Mouse (Mus musculus) lung, postnatal 10 days (tissue): Measurements from ENCODE around the gene Taar3.

Source experiments
- DNase-seq: peaks from one replicate; pipeline ENCODE4 v3.0.0; 2021

Gene Taar3

GRCm38 (mm10) chr10:23949508-23950005, at the start of gene Taar3:
Taar3 (plus strand) TSS chr10:23949558.
- DNase-seq: no peak

DNA sequence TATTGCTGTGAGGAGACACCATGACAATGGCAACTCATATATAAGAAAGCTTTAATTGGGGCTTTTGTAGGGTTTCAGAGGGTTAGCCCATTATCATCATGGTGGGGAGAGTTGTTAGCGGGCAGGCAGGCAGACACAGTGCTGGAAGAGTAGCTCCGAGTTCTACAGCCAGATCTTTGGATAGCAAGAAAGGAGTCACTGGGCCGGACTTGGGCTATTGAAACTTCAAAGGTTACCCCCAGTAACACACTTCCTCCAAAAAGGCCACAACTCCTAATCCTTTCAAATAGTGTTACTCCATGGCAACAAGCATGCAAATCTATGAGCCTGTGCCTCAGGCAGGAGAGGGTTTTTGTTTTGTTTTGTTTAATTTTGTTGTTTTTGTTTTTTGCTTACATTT, 48.2 kb upstream of the Taar3 start:
- DNase-seq: no peak

DNA sequence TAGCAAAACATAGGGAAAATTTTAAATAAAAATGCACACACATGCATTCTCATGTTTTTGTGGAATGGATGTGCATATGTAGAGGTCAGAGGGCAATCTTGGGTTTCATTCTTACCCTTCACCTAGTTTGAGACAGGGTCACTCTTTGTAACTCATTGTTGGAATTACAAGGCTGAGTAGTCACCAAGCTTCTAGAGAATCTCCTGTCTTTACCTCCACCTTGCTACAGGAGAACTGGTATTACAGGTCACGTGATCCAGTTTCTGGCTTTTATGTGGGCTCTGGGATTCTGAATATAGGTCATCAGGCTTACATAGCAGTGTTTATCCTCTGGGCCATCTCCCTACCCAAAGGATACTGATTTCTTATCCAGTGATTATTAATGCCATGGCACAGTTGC, 43.7 kb upstream of the Taar3 start:
- no peak for DNase-seq

- no peak for DNase-seq
These were observed 29.3 kb upstream of the Taar3 start, which contains the start of gene Taar1 for GRCm38 (mm10) chr10:23920056-23920455. Taar1 (plus strand) TSS chr10:23920356.

- no peak for DNase-seq
These were observed 26.9 kb upstream of the Taar3 start for GRCm38 (mm10) chr10:23922468-23922867.

- DNase-seq: no peak
These were observed 25.4 kb upstream of the Taar3 start for GRCm38 (mm10) chr10:23923941-23924340.

DNA sequence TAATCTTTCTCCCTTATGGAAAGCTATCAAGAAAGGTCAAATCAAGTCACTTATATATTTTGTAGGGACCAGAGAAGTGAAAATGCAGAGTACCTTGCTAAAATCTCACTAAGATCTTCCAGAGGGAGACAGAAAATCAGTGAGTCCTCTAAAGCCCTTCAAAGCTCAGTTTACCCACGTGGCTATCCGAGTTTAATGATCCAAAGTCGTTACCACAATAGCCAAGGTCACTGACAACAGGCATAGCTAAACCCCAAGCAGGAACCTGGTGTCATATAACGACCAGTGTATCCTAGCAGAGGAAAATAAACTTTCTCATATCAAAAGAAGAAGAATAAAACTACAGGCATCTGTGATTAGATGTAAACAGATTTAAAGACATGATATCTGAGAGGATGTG, 11.7 kb upstream of the Taar3 start:
- no peak for DNase-seq

- DNase-seq: no peak
These were observed 11.0 kb upstream of the Taar3 start, which contains the start of gene Taar2 for GRCm38 (mm10) chr10:23938312-23938711. Taar2 (plus strand) TSS chr10:23938572.

DNA sequence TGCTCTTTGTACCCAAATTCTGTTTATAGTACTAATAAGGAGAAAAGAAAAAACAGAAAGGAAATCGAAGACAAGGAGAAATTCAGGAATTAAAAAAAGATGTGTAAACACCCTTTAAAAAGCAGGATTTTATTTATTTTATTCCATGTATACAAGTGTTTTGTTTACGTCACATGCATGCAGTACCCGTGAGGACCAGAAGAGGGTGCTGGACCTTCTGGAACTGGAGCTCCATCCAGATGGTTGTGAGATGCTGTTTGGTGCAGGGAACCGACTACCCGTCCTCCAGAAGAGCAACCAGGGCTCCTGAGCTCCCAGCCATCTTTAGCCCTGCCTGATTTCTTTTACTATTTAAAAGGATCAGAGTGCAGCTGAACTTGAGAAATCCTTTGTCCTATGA, 6.9 kb upstream of the Taar3 start:
- no peak for DNase-seq

DNA sequence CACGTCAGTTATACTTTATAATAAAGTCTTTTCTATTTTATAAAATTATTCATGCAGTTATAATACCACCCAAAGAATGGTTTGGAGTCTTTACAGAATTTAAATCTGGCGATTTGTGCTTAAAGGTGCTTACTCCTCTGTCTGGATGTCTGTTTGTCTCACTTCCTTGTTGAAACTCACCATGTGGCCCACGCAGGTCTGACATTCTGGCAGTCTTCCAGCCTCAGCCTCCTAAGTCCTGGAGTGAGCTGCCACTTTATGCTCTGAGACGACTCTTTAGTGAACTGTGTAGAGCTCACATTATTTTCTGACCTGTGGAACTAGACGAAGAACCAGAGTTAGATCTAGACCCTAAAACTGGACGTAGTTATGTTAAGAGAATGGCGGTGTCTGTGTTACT, 1.3 kb upstream of the Taar3 start:
- peak; percentile 21 for DNase-seq

GRCm38 (mm10) chr10:23951714-23952113, 2.4 kb downstream of the Taar3 start:
- no peak for DNase-seq

DNA sequence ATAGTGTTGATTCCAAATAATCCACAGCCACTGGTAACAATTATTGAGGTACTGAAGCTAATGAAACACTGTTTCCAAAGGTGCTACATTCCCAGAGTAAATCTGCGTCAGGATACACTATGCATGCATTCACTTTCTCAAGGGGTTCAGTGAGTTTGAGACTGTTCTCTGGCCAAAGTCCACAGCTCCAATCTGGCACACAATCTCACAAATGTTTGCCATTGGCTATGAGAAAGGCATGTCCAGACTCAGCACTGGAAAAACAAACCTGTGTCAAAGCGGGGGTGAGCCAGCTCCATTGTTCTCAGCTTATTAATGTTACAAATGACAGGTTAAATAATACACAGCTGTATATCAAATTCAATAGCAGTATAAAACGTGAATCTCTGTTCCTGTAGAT, 9.7 kb downstream of the Taar3 start:
- peak; percentile 5 for DNase-seq

DNA sequence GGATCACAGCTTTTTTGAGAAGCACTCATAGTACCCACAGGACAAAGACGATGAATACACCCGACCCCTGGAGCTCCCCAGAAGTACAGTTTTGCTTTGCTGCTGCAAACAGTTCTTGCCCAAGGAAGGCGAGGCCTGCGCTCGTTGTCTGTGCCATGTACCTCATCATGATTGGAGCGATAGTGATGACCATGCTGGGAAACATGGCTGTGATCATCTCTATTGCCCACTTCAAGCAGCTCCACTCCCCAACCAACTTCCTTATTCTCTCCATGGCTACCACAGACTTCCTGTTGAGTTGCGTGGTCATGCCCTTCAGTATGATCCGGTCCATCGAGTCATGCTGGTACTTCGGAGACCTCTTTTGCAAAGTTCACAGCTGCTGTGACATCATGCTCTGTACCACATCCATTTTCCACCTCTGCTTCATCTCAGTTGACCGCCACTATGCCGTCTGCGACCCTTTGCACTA, 11.1 kb downstream of the Taar3 start, which contains the start of gene Taar4:
Gene Taar4 (plus strand): TSS at position 51 of the 472 bp plus-strand sequence.
- DNase-seq: no peak

DNA sequence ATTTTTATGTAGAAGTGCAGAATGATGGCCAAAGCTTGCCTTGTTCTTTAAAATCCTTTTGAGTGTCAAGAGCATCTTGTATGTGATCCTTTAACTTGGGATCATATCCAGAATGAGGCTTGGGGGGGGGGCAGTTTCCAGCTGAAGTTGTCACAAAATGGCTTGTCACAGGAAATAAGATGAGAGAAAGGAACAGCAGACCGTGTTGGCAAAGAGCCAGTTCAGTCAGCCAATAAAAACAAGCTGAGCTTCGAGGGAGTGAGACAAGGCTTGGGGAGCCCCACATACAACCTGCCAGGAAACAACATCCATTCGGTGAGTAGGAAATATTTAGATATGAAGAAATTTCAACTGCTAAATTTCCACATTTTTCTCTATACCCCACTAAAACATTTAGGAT, 14.1 kb downstream of the Taar3 start:
- peak; percentile 7 for DNase-seq

- DNase-seq: no peak
These were observed 15.7 kb downstream of the Taar3 start for GRCm38 (mm10) chr10:23964921-23965610.

- no peak for DNase-seq
These were observed 21.4 kb downstream of the Taar3 start, which contains the start of gene Taar5 for GRCm38 (mm10) chr10:23970656-23971165. Taar5 (plus strand) TSS chr10:23970706.

GRCm38 (mm10) chr10:23971256-23971655, 21.9 kb downstream of the Taar3 start:
- no peak for DNase-seq

DNA sequence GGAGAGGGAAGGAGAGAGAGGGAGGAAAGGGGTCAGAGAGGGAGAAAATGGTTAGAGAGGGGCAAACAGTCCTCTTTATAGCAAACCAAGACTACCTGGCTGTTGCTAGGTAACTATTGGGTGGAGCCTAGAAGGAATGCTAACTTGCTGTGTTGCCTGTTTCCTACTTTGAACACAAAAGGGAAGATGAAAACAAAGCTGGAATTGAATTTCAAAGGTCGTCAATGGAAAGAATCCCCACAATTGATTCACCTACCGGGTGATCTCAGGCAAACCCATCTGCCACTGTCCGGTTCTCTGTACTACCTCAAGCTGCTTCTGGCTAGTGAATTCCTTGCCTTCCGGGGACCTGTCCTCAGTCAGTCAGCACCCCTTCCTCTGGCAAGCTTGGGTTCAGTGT, 28.6 kb downstream of the Taar3 start:
- no peak for DNase-seq

GRCm38 (mm10) chr10:23978901-23979705, 29.7 kb downstream of the Taar3 start:
- peak; percentile 81 for DNase-seq

- DNase-seq: no peak
These were observed 36.2 kb downstream of the Taar3 start, which contains the start of gene Taar6 for GRCm38 (mm10) chr10:23985546-23985945. Taar6 (minus strand) TSS chr10:23985646.

DNA sequence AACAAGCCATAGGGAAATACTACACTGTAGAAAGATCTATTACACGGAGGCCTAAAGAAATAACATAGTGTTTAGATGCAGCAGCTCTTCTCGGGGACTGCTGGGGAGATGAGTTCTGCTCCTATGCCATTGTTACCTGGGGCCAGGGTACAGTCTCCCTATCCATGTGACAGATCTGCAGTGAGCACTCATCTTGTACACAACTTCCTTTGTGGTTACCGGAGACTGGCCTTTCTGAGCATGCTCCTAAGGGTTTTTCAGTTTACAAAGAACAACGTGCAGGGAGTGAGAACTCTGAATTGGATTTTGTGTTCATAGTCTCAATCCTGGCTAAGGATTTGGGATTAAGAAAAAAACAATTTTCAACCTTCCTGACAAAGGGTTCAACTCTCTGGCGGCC, 37.1 kb downstream of the Taar3 start:
- no peak for DNase-seq

DNA sequence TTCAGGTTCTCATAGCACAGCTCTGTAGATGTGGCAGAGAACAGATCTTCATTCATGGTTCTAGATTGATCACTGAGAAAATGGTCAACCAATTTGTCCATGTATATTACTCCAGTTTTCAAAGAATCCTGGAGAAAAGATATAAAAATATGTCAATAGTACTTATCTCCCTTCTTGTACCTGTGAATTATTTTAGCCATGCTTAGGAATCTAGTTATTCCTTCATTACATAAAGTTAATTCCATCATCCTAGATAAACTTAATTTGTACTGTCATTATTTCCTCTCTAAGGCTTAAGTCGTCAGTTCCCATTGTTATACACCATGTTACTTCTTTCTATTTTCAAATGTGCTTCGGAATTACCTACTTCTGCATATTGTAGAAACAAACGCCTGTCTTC, 44.0 kb downstream of the Taar3 start, which contains the start of gene Taar7a:
Gene Taar7a (minus strand): TSS at position 101 of the 400 bp plus-strand sequence.
- no peak for DNase-seq

DNA sequence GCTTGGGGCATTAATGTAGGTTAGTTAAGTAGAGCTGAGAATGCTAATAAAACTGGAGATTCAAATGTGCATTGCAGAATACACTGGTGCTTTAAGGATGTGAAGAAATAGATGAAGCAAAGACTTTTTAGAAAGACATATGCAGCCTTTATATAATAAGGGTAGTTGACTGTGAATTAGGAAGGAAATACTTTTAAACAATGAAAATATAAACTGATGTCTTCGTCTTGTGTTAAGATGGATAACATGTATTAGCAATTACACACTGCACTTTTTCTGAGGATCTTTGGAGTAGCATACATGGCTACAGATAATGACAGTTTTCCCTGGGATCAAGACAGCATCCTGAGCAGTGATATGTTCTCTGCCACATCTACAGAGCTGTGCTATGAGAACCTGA, 50.3 kb downstream of the Taar3 start, which contains the start of gene Taar7b:
Gene Taar7b (plus strand): TSS at position 301 of the 400 bp plus-strand sequence.
- no peak for DNase-seq
